Mouse (Mus musculus) MEL (cell line): ENCODE results near the gene Klra3. TPM values are rescaled to one million over a fixed set of nuclear protein-coding genes. Genes with fewer than 3 reads are reported as not detected.
"Not testable (repeated sequence)": the region's sequence is repeated elsewhere in the genome, so short reads cannot be mapped to it uniquely, and the experiment has no call there.

Experiments
- DNase-seq: peaks from one replicate; pipeline ENCODE4 v3.0.0; 2011; ENCODE audit warnings: low read depth, low spot score
- H3K27ac ChIP-seq: 2 replicates; pipeline ENCODE4 v1.5.1; 2012; ENCODE audit warnings: low read depth, mild to moderate bottlenecking, control low read depth, low read length, moderate library complexity; ENCODE audit not compliant: control insufficient read depth
- H3K27me3 ChIP-seq, 2 experiments: fragments of 150-350 bp in 1 of 2; sonication (generic) in 1 of 2; 2 replicates each; pipeline ENCODE4 v1.6.1; 2012; ENCODE audit warnings: low read length in 2 of 2, mild to moderate bottlenecking in 2 of 2, improper control_type of control experiment in 1 of 2, moderate library complexity in 1 of 2; ENCODE audit not compliant: insufficient read depth in 2 of 2, control insufficient read depth in 1 of 2
- H3K36me3 ChIP-seq, 2 experiments: 2 replicates each; pipeline ENCODE4 v1.6.1; 2012 to 2014; ENCODE audit warnings: low read length in 2 of 2, improper control_type of control experiment in 1 of 2, inconsistent platforms in 1 of 2, mild to moderate bottlenecking in 1 of 2; ENCODE audit not compliant: insufficient read depth in 2 of 2, control insufficient read depth in 1 of 2
- H3K4me1 ChIP-seq, 2 experiments: fragments of 150-350 bp in 1 of 2; sonication (generic) in 1 of 2; 2 replicates each; pipeline ENCODE4 v1.6.1; 2012; ENCODE audit warnings: low read length in 2 of 2, improper control_type of control experiment in 1 of 2, mild to moderate bottlenecking in 1 of 2; ENCODE audit not compliant: insufficient read depth in 2 of 2, control insufficient read depth in 1 of 2
- H3K4me3 ChIP-seq, 2 experiments: fragments of 150-350 bp in 1 of 2; sonication (generic) in 1 of 2; 2 replicates each; pipeline ENCODE4 v1.5.1; 2012; ENCODE audit warnings: low read depth in 2 of 2, low read length in 2 of 2, mild to moderate bottlenecking in 2 of 2, moderate library complexity in 2 of 2, control low read depth in 1 of 2, improper control_type of control experiment in 1 of 2; ENCODE audit not compliant: control insufficient read depth in 1 of 2, insufficient read depth in 1 of 2
- H3K79me2 ChIP-seq: 2 replicates; pipeline ENCODE4 v1.6.1; 2012; ENCODE audit warnings: mild to moderate bottlenecking, low read length, moderate library complexity; ENCODE audit not compliant: control insufficient read depth, poor library complexity, insufficient read depth
- H3K9ac ChIP-seq: 2 replicates; pipeline ENCODE4 v1.6.1; 2012; ENCODE audit warnings: low read depth, mild to moderate bottlenecking, control low read depth, low read length, moderate library complexity; ENCODE audit not compliant: control insufficient read depth, poor library complexity, severe bottlenecking
- H3K9me3 ChIP-seq: fragments of 150-350 bp; sonication (generic); replicated peaks from 2 replicates; pipeline ENCODE4 v1.6.1; 2012; ENCODE audit warnings: mild to moderate bottlenecking, low read length, improper control_type of control experiment, moderate library complexity; ENCODE audit not compliant: insufficient read depth
- CHD1 ChIP-seq: IDR thresholded peaks from 2 replicates; pipeline ENCODE4 v1.6.1; 2012; ENCODE audit warnings: low read depth, mild to moderate bottlenecking, inconsistent platforms, low read length, improper control_type of control experiment
- EP300 ChIP-seq, 2 experiments: IDR thresholded peaks; 2 replicates each; pipeline ENCODE4 v1.6.1; 2011; ENCODE audit warnings: improper control_type of control experiment in 2 of 2, low read length in 2 of 2, low read depth in 1 of 2, mild to moderate bottlenecking in 1 of 2
- ETS1 ChIP-seq: IDR thresholded peaks from 2 replicates; pipeline ENCODE4 v1.6.1; 2012; ENCODE audit warnings: low read depth, mild to moderate bottlenecking, inconsistent platforms, low read length, improper control_type of control experiment, moderate library complexity
- GATA1 ChIP-seq: IDR thresholded peaks from 2 replicates; pipeline ENCODE4 v1.6.1; 2011; ENCODE audit warnings: low read depth, low read length, improper control_type of control experiment
- MEF2A ChIP-seq: IDR thresholded peaks from 2 replicates; pipeline ENCODE4 v1.6.1; 2014; ENCODE audit warnings: low read depth, mild to moderate bottlenecking, inconsistent platforms, low read length, improper control_type of control experiment; ENCODE audit not compliant: poor library complexity, insufficient replicate concordance, severe bottlenecking; ENCODE audit errors: extremely low read depth
- MYB ChIP-seq: IDR thresholded peaks from 2 replicates; pipeline ENCODE4 v1.6.1; 2011; ENCODE audit warnings: mild to moderate bottlenecking, low read depth, low read length, improper control_type of control experiment
- RCOR1 ChIP-seq: IDR thresholded peaks from 2 replicates; pipeline ENCODE4 v1.6.1; 2012; ENCODE audit warnings: low read depth, mild to moderate bottlenecking, inconsistent platforms, low read length, improper control_type of control experiment
- SIN3A ChIP-seq: IDR thresholded peaks from 2 replicates; pipeline ENCODE4 v1.6.1; 2012; ENCODE audit warnings: low read length, improper control_type of control experiment, inconsistent platforms
- TAL1 ChIP-seq: IDR thresholded peaks from 2 replicates; pipeline ENCODE4 v1.6.1; 2012; ENCODE audit warnings: mild to moderate bottlenecking, inconsistent platforms, low read length, moderate library complexity, mixed read lengths
- TCF12 ChIP-seq: IDR thresholded peaks from 2 replicates; pipeline ENCODE4 v1.6.1; 2014; ENCODE audit warnings: low read depth, mild to moderate bottlenecking, inconsistent platforms, low read length, improper control_type of control experiment, moderate library complexity
- ZMIZ1 ChIP-seq: IDR thresholded peaks from 2 replicates; pipeline ENCODE4 v1.6.1; 2012; ENCODE audit warnings: low read depth, mild to moderate bottlenecking, inconsistent platforms, low read length, improper control_type of control experiment, moderate library complexity
- polyA plus RNA-seq, 2 experiments: library from polyadenylated mRNA; stranded (reverse) in 1 of 2; unstranded in 1 of 2; fragments of >175 nt in 1 of 2; fragments of >200 nt in 1 of 2; gene quantifications; 2 replicates each; pipeline versions ENCODE4 v1.2.1 to v1.2.4; 2012; ENCODE audit warnings: low replicate concordance in 2 of 2, low read depth in 1 of 2; ENCODE audit not compliant: insufficient read length in 2 of 2, insufficient read depth in 1 of 2, missing spikeins in 1 of 2
- total RNA-seq: library from RNA; depleted of rRNA; stranded (reverse); fragments of 300-350 nt; gene quantifications from 2 replicates; pipeline ENCODE4 v1.2.3, GENCODE M21; 2012

The Klra3 gene
- total and polyA plus RNA-seq, 3 experiments, result 0.08 TPM; not detected in 2

DNA sequence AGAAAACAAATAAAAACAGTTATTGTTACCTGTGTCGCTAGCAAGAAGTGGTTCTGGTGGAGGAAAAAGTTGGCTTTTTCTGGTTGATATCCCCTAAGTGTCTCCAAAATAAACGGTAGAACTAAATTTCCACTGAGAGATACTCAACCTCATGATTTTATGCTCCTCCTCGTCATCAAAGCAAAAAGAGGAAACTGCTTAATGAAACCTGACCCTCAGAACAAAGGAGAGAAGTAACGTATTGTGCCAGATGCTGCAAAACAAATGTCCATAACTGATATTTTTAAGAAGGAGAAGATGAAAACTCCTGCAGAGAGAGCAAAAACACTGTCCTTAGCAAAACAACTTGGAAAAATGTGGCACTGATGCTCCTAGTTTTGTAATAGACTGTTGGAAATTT, 45.0 kb upstream of the Klra3 start:
- H3K79me2 ChIP-seq, result no peaks in the 10 kb centered on the region
- H3K4me1 ChIP-seq, result peaks cover 4 to 14% of the 10 kb centered on the region in 2 experiments; a peak in 3 of 4 replicates
- no peaks in the 10 kb centered on the region for H3K9me3 ChIP-seq
- peak; percentile 63 for DNase-seq
- no peak overlapping the region; a peak in 1 of 4 replicates for H3K4me3 ChIP-seq
- no peak overlapping the region for H3K27ac ChIP-seq
- H3K27me3 ChIP-seq, result no peaks in the 10 kb centered on the region
- no peak overlapping the region for H3K9ac ChIP-seq
- peaks cover 0 to 19% of the 10 kb centered on the region in 2 experiments; a peak in 2 of 4 replicates for H3K36me3 ChIP-seq
- TF ChIP-seq MYB, result no peak
- TF ChIP-seq MEF2A, result no peak
- TF ChIP-seq CHD1, result no peak
- TF ChIP-seq ETS1, result peak; percentile 26; the same call in 1 of the 2 replicates
- TF ChIP-seq ZMIZ1, result no peak

DNA sequence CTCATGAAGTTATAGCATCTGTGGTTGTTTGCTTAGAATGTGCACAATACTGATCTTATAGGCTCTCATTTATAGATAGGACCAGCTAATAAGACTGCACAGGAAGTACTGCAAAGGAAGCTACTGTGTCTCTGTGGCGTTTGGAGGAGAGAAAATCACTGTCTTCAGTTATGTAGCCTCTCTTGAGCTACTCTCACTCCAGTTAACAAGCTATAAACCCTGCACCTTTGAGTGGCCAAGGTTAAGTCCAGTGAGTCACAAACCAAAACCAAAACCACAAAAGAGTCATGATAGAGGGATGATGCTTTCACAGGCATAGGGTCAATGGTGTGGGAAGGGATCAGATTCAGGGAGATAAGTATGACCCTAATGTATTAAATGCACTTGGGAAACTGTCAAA, 8.0 kb upstream of the Klra3 start:
- Histone ChIP-seq H3K4me1 (peaks cover 6 to 12% of the 10 kb centered on the region in 2 experiments; a peak in 2 of 4 replicates), H3K36me3 (peaks cover 0 to 16% of the 10 kb centered on the region in 2 experiments; a peak in 2 of 4 replicates)
- H3K9ac ChIP-seq, H3K9me3 ChIP-seq, H3K79me2 ChIP-seq, H3K27ac ChIP-seq, H3K4me3 ChIP-seq, H3K27me3 ChIP-seq, DNase-seq: not testable (repeated sequence)

GRCm38 (mm10) chr6:130341973-130342372, 4.6 kb upstream of the Klra3 start:
- H3K36me3 ChIP-seq, result peaks cover 0 to 21% of the 10 kb centered on the region in 2 experiments; a peak in 2 of 4 replicates
- H3K9me3 ChIP-seq, H3K27me3 ChIP-seq, H3K9ac ChIP-seq, H3K4me3 ChIP-seq: not testable (repeated sequence)
- H3K27ac ChIP-seq, result peak overlapping the region; percentile 57; the same call in 1 of the 2 replicates
- peak; percentile 73; the same call in 1 of the 2 replicates for TF ChIP-seq TCF12
- TF ChIP-seq RCOR1, result peak; percentile 79
- TF ChIP-seq GATA1, result peak; percentile 74
- TF ChIP-seq MYB, result peak; percentile 34; the same call in 1 of the 2 replicates
- peak; percentile 62; the same call in 1 of the 2 replicates for TF ChIP-seq ETS1
- peak; percentile 65 to 82 for TF ChIP-seq EP300 (IDR thresholded peaks at IDR 0.05; ENCODE audit: low read depth in 1 of 2, low read length in 2 of 2)
- peak; percentile 16; the same call in 1 of the 2 replicates for TF ChIP-seq SIN3A
- peak; percentile 72 for TF ChIP-seq TAL1
- TF ChIP-seq, all 39 proteins: peak for 8; not testable (repeated sequence) for 31
- peaks cover 6 to 21% of the 10 kb centered on the region in 2 experiments; a peak in 2 of 4 replicates for H3K4me1 ChIP-seq
- H3K79me2 ChIP-seq, result not testable (repeated sequence)
- DNase-seq, result peak; percentile 72
